Mouse (Mus musculus): ENCODE results near the gene Shank1.
A peak's percentile ranks its signal among the peaks of the same experiment; 100 is the strongest.
"Not testable (repeated sequence)": the region's sequence is repeated elsewhere in the genome, so short reads cannot be mapped to it uniquely, and the experiment has no call there.

Gene Shank1

DNA sequence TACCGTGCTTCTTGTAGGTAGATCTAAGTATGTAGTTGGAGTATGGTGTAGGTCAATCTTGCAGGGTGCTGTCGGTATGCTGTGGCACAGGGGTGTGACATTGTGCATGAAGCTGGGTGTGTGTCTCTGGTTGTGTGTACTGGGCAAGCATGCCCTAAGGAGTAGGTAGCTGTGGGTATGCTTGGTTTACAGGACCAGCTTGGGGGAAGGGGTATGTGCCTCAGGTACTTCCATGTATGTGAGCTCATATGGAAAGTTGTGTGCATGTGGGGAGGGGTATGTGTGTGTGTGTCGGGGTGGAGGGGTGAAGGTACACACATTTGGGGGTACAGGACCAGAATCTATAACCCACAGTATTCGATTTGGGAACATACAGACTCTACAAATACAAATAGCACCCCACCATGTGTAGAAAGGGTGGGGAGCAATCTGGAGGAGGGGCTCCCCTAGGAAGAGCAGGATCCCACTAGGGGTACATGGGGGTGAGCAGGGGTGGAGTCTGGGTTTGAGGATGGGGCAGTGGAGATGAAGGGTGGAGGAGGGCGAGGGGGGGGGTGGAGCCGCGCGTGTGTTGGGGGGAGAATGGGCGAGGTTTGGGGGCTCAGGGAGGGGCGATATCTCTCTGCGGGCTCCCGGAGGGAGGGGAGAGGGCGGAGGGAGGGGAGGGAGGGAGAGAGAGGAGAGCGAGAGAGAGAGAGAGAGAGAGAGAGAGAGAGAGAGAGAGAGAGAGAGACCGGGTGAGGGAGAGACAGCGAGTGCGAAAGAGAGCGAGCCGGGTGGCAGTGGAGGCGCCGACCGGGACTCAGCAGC, at the start of gene Shank1:
Gene Shank1 (plus strand): TSS at position 779 of the 810 bp plus-strand sequence.
- no peak for DNase-seq (ENCODE audit: low spot score)

GRCm38 (mm10) chr7:44260410-44260809, 49.6 kb upstream of the Shank1 start:
- DNase-seq (ENCODE audit: low spot score): no peak

GRCm38 (mm10) chr7:44261147-44261546, 48.9 kb upstream of the Shank1 start, which contains the start of gene Gm15517:
Gene Gm15517, plus strand, starts transcription at chr7:44261447.
- no peak for DNase-seq (ENCODE audit: low spot score)

GRCm38 (mm10) chr7:44262791-44263643, 47.0 kb upstream of the Shank1 start:
- DNase-seq (ENCODE audit: low spot score): peak; percentile 79

DNA sequence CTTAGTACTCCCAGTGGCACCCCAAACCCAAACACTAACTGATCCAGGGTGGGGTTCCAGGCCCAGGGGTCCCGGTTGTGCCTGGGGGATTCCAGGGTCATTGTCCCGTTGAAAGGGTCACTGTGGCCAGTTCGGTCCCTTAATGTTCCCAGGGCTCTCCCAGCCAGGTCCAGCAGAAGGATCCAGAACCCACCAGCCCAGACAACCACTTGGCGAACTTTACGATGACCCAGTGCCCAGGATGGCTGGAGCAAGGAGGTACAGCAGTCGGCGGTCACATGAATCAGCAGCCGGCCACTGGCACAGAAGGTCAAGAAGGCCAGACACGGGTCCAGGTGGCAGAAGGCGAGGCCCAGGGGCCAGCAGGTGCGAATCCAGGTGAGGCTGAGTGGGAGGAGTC, 41.9 kb upstream of the Shank1 start:
- no peak for DNase-seq (ENCODE audit: low spot score)

DNA sequence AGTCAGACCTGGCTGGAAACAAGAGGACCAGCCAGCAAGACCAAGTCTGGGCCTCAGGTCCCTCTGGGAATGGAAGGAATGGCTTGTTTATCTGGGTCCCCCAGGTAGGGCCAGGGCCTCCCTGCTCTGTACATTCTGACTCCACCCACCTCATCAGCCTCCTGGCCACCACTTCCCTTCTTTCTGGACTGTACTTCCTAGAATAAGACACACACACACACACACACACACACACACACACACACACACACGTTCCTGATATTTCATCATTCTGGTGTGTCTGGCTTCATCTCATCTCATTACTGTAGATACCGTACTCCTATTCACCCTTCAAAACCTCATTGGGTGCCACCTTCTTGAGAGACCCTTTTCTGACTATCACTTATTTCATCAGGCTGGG, 40.7 kb upstream of the Shank1 start:
- DNase-seq (ENCODE audit: low spot score): no peak

DNA sequence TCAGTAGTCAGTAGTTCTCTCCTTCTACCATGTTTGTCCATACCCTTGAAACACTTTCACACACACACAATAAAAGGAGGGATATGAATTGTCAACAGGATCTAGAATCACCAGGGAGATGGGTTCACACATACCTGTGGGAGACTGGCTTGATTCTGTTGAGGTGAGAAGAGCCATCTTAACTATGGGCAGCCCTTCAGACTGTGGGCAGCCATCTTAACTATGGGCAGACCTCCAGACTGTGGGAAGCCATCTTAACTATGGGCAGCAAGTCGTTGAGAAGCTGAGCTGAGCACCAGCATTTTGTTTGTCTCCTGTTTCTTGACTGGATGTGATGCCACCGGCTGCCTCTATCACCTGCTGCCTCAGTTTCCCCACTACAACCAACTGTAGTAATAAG, 38.7 kb upstream of the Shank1 start:
- no peak for DNase-seq (ENCODE audit: low spot score)

DNA sequence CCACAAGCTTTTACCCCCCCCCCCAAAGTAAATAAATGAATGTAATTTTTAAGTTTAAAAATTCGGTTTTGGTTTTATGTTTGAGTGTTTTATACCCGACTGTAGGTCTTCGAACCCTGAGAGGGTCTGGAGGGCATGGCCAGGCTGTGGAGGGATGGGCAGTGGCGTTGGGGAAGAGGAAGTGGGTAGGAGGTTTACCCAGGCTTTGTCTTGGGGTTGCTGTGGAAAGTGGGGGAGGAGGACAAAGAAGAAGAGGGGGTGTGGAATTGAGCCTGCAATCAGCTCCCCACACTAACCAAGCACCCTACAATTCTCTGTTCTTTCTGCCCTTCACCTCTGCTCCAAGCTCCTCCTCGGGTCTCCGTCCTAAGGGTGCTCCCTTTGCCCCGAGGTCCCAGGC, 37.5 kb upstream of the Shank1 start:
- DNase-seq (ENCODE audit: low spot score): no peak

DNA sequence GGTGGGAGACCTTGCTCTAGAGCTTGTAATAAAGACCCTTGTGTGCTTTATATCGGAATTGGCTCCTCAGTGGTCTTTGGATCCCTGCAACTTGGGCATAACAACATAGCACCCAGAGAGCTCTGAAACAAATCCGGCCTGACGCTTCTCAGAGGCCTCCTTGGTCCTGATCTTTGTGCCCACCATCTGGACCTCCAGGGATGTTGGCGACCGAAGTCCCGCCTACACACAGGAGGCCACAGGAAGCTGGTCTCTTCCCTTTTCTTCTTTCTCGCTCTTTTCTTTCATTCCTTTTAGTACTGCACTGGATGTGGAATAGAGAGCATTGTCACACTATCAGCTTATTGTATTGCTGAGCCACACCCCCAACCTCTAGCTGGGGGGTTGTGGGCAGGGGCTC, 36.6 kb upstream of the Shank1 start:
- DNase-seq (ENCODE audit: low spot score): no peak

- no peak for DNase-seq (ENCODE audit: low spot score)
Observed at GRCm38 (mm10) chr7:44274096-44274495, 36.0 kb upstream of the Shank1 start.

GRCm38 (mm10) chr7:44275546-44275945, 34.5 kb upstream of the Shank1 start:
- no peak for DNase-seq (ENCODE audit: low spot score)

GRCm38 (mm10) chr7:44276461-44277249, 33.4 kb upstream of the Shank1 start:
- no peak for DNase-seq (ENCODE audit: low spot score)

- no peak for DNase-seq (ENCODE audit: low spot score)
Observed at GRCm38 (mm10) chr7:44277250-44277622, 32.8 kb upstream of the Shank1 start.

DNA sequence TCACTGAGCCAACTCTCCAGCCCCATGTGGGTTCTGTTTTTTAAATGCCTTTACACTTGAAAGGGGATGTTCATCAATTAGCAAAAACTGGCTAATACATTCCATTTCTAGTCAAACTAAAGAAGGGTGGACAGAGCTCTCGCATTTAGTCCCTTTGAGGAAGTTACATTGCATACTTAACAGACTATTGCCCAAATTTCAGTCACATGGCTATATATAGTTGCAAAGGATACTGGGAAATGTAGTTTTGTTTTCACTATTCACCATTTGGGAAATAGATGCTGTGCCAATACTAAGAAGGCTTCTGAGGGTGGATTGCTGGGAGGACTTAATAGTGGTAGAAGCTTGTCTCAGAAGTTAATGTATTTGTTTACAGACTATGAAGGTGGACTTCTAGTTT, 29.1 kb upstream of the Shank1 start:
- DNase-seq (ENCODE audit: low spot score): no peak

- DNase-seq (ENCODE audit: low spot score): no peak
Observed at GRCm38 (mm10) chr7:44281586-44281985, 28.5 kb upstream of the Shank1 start.

GRCm38 (mm10) chr7:44287760-44288159, 22.3 kb upstream of the Shank1 start:
- DNase-seq (ENCODE audit: low spot score): no peak

DNA sequence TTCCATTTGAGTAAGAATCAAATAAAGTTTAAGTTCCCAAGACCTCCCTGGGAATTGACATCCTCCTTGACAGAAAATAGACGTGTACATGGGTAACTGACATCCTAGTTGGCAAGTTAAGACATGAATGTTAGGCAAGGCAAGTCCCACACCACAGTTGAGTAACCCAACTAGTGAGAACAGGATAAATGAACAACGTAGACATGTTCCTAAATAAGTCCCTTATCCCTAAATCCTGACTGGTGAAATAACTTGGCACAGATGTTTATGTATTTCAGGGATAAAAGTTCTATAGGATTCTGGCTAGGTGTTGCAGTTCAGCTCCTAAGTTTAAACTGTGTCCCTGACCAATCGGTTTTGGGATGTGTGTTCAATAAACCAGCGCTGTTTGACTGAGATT, 19.1 kb upstream of the Shank1 start:
- DNase-seq (ENCODE audit: low spot score): no peak

DNA sequence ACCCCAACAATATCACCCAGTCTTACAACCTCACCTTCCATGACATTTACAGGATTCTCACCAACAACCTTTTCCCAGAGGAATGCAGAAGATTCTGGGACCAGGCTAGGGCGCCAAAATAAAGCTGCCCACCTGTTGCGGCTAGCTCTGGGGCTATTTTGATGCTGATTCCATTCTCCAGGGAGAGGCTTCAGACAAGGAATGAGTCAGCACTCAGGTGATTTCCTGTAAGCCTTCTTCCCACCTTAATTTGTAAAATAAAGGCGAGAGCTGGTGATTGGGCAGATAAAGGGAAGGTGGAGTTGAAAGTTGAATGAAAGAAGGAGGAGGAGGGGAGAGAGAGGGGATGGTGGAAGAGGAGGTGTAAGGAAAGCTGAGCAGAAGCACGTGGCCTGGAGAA, 18.6 kb upstream of the Shank1 start:
- no peak for DNase-seq (ENCODE audit: low spot score)

DNA sequence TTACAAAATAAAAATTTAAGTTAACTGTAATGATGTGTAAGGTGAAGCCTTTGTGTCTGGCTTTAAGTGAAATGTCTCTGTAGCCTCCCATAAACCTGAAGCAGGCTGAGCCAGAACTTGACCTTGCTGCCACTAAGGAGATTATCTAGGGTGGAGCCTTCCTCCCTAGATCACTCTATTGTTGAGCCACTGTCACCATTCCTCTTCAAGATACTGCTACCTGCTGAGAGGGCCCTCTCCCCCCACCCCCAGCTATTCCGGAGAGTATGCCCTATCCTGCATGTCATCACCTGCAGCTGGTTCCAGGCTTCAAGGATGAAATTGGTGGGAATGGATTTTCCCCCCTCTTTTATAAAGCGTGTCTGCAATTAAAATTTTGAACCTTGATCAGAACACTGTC, 12.6 kb upstream of the Shank1 start:
- DNase-seq (ENCODE audit: low spot score): not testable (repeated sequence)

DNA sequence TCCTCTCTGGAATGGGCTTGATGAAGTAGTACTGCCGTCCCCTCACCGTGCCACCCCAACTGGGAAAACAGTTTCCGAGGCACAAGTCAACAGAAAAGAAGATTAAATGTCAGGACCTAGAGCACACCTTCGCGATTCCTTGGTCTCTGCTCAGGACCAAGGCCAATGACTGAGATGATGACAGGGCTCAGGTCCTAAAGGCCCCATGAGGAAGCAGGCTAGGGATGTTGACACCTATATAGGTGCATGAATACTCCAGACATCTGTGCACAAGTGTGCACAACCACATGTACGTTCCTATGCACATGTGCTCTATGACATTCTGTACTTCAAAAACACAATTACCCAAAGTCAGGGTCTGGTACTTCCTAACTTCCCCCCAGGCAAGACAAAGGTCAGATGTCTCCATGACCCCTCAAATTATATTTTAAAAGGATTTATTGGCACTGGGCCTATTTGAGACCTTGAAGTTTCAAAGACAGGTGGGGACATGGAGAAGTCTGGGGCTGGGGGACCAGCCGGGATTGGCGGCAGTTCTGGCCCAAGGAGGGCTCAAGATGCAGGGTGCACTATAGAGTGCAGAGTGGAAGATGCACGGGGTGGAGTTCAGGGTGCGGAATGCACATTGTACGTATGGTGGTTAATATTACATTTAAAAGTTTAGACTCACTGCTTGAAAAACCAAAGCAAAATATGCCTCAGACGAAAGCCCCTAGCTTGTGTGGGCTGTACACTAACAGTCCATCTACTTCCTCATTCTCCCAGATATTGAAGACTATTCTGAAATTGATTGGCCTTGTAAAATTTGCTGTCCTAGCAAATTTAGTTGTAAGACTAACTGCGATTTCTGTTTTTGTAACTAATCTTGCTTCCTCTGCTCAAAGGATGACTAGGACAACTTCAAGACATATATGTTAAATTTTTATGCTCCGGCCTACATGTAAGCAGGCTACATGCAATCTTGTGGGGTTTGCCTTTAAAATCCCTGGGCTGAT, 6.4 kb upstream of the Shank1 start:
- no peak for DNase-seq (ENCODE audit: low spot score)

GRCm38 (mm10) chr7:44304463-44304774, 5.6 kb upstream of the Shank1 start:
- DNase-seq (ENCODE audit: low spot score): no peak
